Mouse (Mus musculus) liver, postnatal 0 days (tissue): ENCODE results near the gene Gipr.

ENCODE experiments used
- CTCF ChIP-seq: sonication (generic); IDR thresholded peaks from 2 replicates; pipeline ENCODE4 v1.5.1; 2016; ENCODE audit warnings: antibody characterized with exemption, low read depth
- EP300 ChIP-seq: IDR thresholded peaks from 2 replicates; pipeline ENCODE4 v1.6.1; 2016; ENCODE audit warnings: antibody characterized with exemption, low read depth, mild to moderate bottlenecking

GRCm38 (mm10) chr7:19172874-19173273 lies 6.9 kb upstream of the Gipr start:
- TF ChIP-seq CTCF (peak; percentile 81), EP300 (no peak)
